Mouse (Mus musculus) ES-Bruce4 (cell line): ENCODE measurements around the gene Nop2.

Experiments used
- CTCF ChIP-seq: IDR thresholded peaks from one replicate; pipeline ENCODE4 v1.8.1; 2011; ENCODE audit warnings: low read depth, low read length
- POLR2A ChIP-seq: IDR thresholded peaks from one replicate; pipeline ENCODE4 v1.8.1; 2011; ENCODE audit warnings: low read length; ENCODE audit not compliant: insufficient read depth

- TF ChIP-seq CTCF, result no peak
- TF ChIP-seq POLR2A, result no peak
These were observed 16.7 kb downstream of the Nop2 start for GRCm38 (mm10) chr6:125148251-125148925.
